Mouse (Mus musculus): ENCODE results near the gene Ppan.

GRCm38 (mm10) chr9:20879097-20879792 is 8.7 kb upstream of the Ppan start, which contains the start of gene Angptl6:
- TF ChIP-seq CTCF (IDR thresholded peaks at IDR 0.05; ENCODE audit: low read depth): no peak
- TF ChIP-seq EP300 (IDR thresholded peaks at IDR 0.05; ENCODE audit: low read depth): no peak
